Mouse (Mus musculus) neural tube, embryonic 14.5 days (tissue): ENCODE measurements around the gene Nup85. TPM values are rescaled to one million over a fixed set of nuclear protein-coding genes. Genes with fewer than 3 reads are reported as not detected.

ENCODE experiments used
- ATAC-seq: fragments of 200-750 bp; cut with Nextera tagmentation; 2 replicates; pipeline ENCODE4 v1.8.0; 2017; ENCODE audit warnings: low read depth, mild to moderate bottlenecking, moderate TSS enrichment, moderate library complexity
- H3K27ac ChIP-seq: fragments of 300-500 bp; sonication (generic); 2 replicates; pipeline ENCODE4 v1.5.1; 2014; ENCODE audit warnings: low read depth, mild to moderate bottlenecking, control low read depth, low read length, moderate library complexity, mixed read lengths
- H3K27me3 ChIP-seq: fragments of 300-500 bp; sonication (generic); 2 replicates; pipeline ENCODE4 v1.6.1; 2014; ENCODE audit warnings: low read length; ENCODE audit not compliant: control insufficient read depth, insufficient read depth
- H3K36me3 ChIP-seq: fragments of 300-500 bp; sonication (generic); 2 replicates; pipeline ENCODE4 v1.6.1; 2014; ENCODE audit warnings: low read length, mixed read lengths; ENCODE audit not compliant: control insufficient read depth, insufficient read depth
- H3K4me1 ChIP-seq: fragments of 300-500 bp; sonication (generic); 2 replicates; pipeline ENCODE4 v1.6.1; 2014; ENCODE audit warnings: low read length; ENCODE audit not compliant: control insufficient read depth, insufficient read depth
- H3K4me2 ChIP-seq: fragments of 300-500 bp; sonication (generic); 2 replicates; pipeline ENCODE4 v1.6.1; 2014; ENCODE audit warnings: mild to moderate bottlenecking, low read depth, low read length, control low read depth
- H3K4me3 ChIP-seq: fragments of 300-500 bp; sonication (generic); 2 replicates; pipeline ENCODE4 v1.5.1; 2014; ENCODE audit warnings: low read depth, low read length, control low read depth, mixed read lengths
- H3K9ac ChIP-seq: fragments of 300-500 bp; sonication (generic); replicated peaks from 2 replicates; pipeline ENCODE4 v1.6.1; 2014; ENCODE audit warnings: low read depth, mild to moderate bottlenecking, control low read depth, low read length, mixed read lengths
- H3K9me3 ChIP-seq: fragments of 300-500 bp; sonication (generic); 2 replicates; pipeline ENCODE4 v1.6.1; 2016; ENCODE audit warnings: low read length; ENCODE audit not compliant: control insufficient read depth
- WGBS: fragments of 180-500 bp; shearing (Covaris S2); extraction: QIAGEN DNeasy Blood & Tissue Kit; methylation state at CpG from one replicate; pipeline ENCODE4 v1.1.7; 2014; 5-methylcytosine and 5-hydroxymethylcytosine counted together
- polyA plus RNA-seq: library from polyadenylated mRNA; unstranded; fragments of >200 nt; fragmentation: Nextera tagmentation; extraction: Ambion mirVana; gene quantifications from 2 replicates; pipeline ENCODE4 v1.2.1, GENCODE M21; 2014

Nup85 gene
- 98.2 and 98.9 TPM in 2 replicates for polyA plus RNA-seq

- under 1% methylated on average over 42 of the region's 42 CpGs for WGBS
- Histone ChIP-seq H3K27ac (peak within 1 kb of the TSS; percentile 86), H3K36me3 (peaks cover 17% of the 10 kb centered on the region; the same call in 1 of the 2 replicates), H3K27me3 (no peaks in the 10 kb centered on the region), H3K4me3 (peak within 1 kb of the TSS; percentile 61), H3K9me3 (no peaks in the 10 kb centered on the region), H3K4me1 (peaks cover 7% of the 10 kb centered on the region; the same call in 1 of the 2 replicates), H3K9ac (peak within 1 kb of the TSS; percentile 72), H3K4me2 (peak within 1 kb of the TSS; percentile 80)
- peak; percentile 94 for ATAC-seq
These were observed at the start of gene Nup85 for GRCm38 (mm10) chr11:115564064-115564809. Gene Nup85, plus strand, starts transcription at chr11:115564434.

DNA sequence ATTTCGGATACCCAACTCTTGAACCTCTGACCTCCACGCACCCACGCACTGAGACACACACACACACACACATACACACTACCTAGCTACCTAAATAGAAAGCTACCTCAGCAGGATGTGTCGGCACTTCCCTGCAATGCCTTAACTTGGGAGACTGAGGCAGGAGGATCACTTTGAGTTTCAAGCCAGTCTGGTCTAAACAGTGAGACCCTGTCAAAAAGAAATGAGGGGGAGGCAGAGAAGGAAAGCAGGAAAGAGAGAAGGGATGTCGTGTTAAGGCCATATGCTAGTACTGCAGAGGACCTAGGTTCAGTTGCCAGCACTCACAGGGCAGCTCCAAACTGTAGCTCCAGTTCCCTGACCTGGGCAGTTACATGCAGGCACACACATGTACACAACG lies 49.2 kb upstream of the Nup85 start:
- Histone ChIP-seq H3K9me3 (no peaks in the 10 kb centered on the region), H3K27ac (no peak overlapping the region), H3K4me1 (peaks cover 25% of the 10 kb centered on the region), H3K4me3 (no peak overlapping the region), H3K4me2 (no peak overlapping the region), H3K9ac (no peak overlapping the region), H3K27me3 (no peaks in the 10 kb centered on the region; the same call in 1 of the 2 replicates), H3K36me3 (no peaks in the 10 kb centered on the region)
- WGBS, result 80% methylated on average over 6 of the region's 6 CpGs
- no peak for ATAC-seq

DNA sequence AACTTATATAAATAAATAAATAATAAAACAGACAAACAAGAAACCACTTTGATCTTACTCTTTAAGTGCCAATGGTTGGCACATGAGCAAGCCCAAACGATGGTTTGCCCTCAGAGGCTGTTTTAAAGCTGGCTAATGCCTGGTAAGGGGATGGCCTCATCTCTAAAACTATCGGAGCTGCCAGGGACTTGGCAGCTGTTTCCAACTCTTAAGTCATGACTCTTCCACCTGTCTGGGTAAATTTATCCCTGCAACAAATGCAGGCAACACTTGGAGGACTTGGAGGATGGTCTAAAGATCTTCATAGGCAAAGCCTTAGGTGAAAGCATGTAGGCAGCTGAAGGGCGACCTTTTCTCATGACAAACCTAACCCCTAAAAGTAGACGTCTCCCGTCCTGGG lies 47.3 kb upstream of the Nup85 start:
- no peak overlapping the region for H3K27ac ChIP-seq
- no peak overlapping the region for H3K4me2 ChIP-seq
- 84% methylated on average over 5 of the region's 5 CpGs for WGBS
- H3K9me3 ChIP-seq, result no peaks in the 10 kb centered on the region
- H3K27me3 ChIP-seq, result no peaks in the 10 kb centered on the region; the same call in 1 of the 2 replicates
- ATAC-seq, result no peak
- no peaks in the 10 kb centered on the region for H3K36me3 ChIP-seq
- no peak overlapping the region for H3K9ac ChIP-seq
- H3K4me1 ChIP-seq, result peaks cover 5% of the 10 kb centered on the region; the same call in 1 of the 2 replicates
- H3K4me3 ChIP-seq, result no peak overlapping the region

DNA sequence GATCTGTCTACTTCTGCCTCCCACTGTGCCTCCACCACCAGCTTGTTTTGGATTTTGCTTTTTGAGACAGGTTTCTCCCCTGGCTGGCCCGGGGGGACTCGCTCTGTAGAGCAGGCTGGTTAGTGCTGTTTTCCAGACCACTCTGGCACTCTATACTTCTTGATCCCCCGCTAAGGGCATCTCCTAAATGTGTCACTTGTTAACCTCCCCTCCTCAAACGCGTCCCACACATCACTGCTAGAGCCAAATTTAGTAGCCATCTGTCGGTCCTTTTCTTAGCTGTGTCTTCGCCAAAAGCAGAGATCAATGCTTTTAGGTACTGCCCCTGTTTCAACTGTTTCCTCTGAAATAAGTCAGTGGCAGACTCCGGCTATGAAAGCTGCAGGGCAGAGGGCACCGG lies 45.5 kb upstream of the Nup85 start:
- no peaks in the 10 kb centered on the region; the same call in 1 of the 2 replicates for H3K27me3 ChIP-seq
- H3K4me2 ChIP-seq, result no peak overlapping the region
- no peak for ATAC-seq
- H3K9me3 ChIP-seq, result no peaks in the 10 kb centered on the region
- H3K9ac ChIP-seq, result no peak overlapping the region
- H3K4me3 ChIP-seq, result no peak overlapping the region
- WGBS, result 77% methylated on average over 9 of the region's 9 CpGs
- H3K4me1 ChIP-seq, result no peaks in the 10 kb centered on the region
- no peak overlapping the region for H3K27ac ChIP-seq
- 0 out of 2 replicates have a peak, but pooled peaks cover 6% of the 10 kb centered on the region for H3K36me3 ChIP-seq

- Histone ChIP-seq H3K36me3 (0 out of 2 replicates have a peak, but pooled peaks cover 13% of the 10 kb centered on the region), H3K4me1 (no peaks in the 10 kb centered on the region), H3K27ac (no peak overlapping the region), H3K4me3 (no peak overlapping the region), H3K4me2 (no peak overlapping the region), H3K27me3 (no peaks in the 10 kb centered on the region), H3K9ac (no peak overlapping the region), H3K9me3 (no peaks in the 10 kb centered on the region)
- ATAC-seq, result no peak
- 86% methylated on average over 3 of the region's 3 CpGs for WGBS
These were observed 44.7 kb upstream of the Nup85 start for GRCm38 (mm10) chr11:115519581-115519980.

- 63% methylated on average over 2 of the region's 2 CpGs for WGBS
These were observed 44.0 kb upstream of the Nup85 start for GRCm38 (mm10) chr11:115520218-115520617.

DNA sequence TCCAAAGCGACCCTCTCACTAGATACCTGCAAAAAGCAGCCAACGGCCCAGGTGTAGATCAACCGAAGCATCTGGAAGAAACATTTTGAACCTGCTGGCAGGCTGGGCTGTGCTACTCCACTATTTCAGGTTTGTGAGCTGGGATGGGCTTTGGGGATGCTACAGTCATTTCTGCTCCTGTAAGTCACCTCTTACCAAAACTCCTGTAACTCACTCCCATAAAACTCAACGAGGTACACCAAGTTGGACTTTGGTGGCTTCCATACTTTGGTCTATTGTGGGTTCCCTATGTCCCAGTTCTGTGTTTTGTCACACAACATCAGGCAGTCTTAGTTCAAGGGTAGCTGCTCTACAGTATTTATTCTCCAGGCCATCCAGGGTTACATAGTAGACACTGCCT lies 43.2 kb upstream of the Nup85 start:
- 87% methylated on average over 4 of the region's 4 CpGs for WGBS
- no peak for ATAC-seq

More at GRCm38 (mm10) chr11:115520218-115520617, 44.0 kb upstream of the Nup85 start:
- no peak overlapping the region for H3K4me3 ChIP-seq
- H3K27me3 ChIP-seq, result no peaks in the 10 kb centered on the region
- no peak overlapping the region for H3K4me2 ChIP-seq
- H3K9ac ChIP-seq, result no peak overlapping the region
- no peaks in the 10 kb centered on the region for H3K4me1 ChIP-seq
- H3K36me3 ChIP-seq, result peaks cover 17% of the 10 kb centered on the region; the same call in 1 of the 2 replicates
- no peaks in the 10 kb centered on the region for H3K9me3 ChIP-seq
- no peak for ATAC-seq
- H3K27ac ChIP-seq, result no peak overlapping the region

DNA sequence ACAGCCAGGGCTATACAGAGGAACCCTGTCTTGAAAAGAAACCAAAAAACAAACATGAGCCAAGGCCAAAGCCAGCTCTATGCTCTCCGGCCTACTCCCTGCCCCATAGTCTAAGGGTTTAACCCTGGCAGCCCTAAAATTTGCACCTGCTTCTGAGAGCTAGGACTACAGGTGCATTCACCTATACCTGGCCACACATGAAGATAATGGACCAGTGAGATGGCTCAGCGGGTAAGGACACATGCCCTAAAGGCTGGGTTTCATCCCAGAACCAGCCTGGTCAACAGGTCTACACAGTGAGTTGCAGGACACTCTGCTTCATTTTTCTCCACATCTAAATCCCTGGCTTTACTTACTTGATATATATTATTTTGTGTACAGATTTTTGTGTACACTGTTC lies 42.0 kb upstream of the Nup85 start:
- Histone ChIP-seq H3K27ac (no peak overlapping the region), H3K4me2 (no peak overlapping the region), H3K9ac (no peak overlapping the region), H3K4me3 (no peak overlapping the region), H3K36me3 (peaks cover 36% of the 10 kb centered on the region), H3K27me3 (no peaks in the 10 kb centered on the region), H3K9me3 (no peaks in the 10 kb centered on the region), H3K4me1 (no peaks in the 10 kb centered on the region)
- WGBS, result 89% methylated on average over 2 of the region's 2 CpGs
- no peak for ATAC-seq

More for the DNA sequence above, 43.2 kb upstream of the Nup85 start:
- no peaks in the 10 kb centered on the region for H3K27me3 ChIP-seq
- no peak overlapping the region for H3K9ac ChIP-seq
- no peak overlapping the region for H3K27ac ChIP-seq
- no peaks in the 10 kb centered on the region for H3K4me1 ChIP-seq
- H3K4me3 ChIP-seq, result no peak overlapping the region
- H3K4me2 ChIP-seq, result no peak overlapping the region
- H3K9me3 ChIP-seq, result no peaks in the 10 kb centered on the region
- peaks cover 26% of the 10 kb centered on the region; the same call in 1 of the 2 replicates for H3K36me3 ChIP-seq

GRCm38 (mm10) chr11:115522703-115523102 lies 41.5 kb upstream of the Nup85 start:
- Histone ChIP-seq H3K4me3 (no peak overlapping the region), H3K9ac (no peak overlapping the region), H3K4me1 (no peaks in the 10 kb centered on the region), H3K9me3 (no peaks in the 10 kb centered on the region), H3K27ac (no peak overlapping the region), H3K4me2 (no peak overlapping the region), H3K27me3 (no peaks in the 10 kb centered on the region), H3K36me3 (peaks cover 40% of the 10 kb centered on the region)
- no peak for ATAC-seq
- 80% methylated on average over 2 of the region's 2 CpGs for WGBS
